Mouse (Mus musculus) erythroid progenitor cell, adult 5-6 weeks (primary cell): ENCODE measurements at regions not wholly inside any gene's neighbourhood (a gene's known extent, or its start where the extent isn't known, plus 50 kb on each side); places are given as distances from the start of the nearest gene placed in this dataset.

Experiments
- ATAC-seq: replicated peaks from 2 replicates; pipeline ENCODE4 v1.8.0; 2016; ENCODE audit warnings: moderate number of reproducible peaks, mild to moderate bottlenecking, moderate TSS enrichment, inconsistent platforms; ENCODE audit not compliant: poor library complexity, low FRiP score, severe bottlenecking

DNA sequence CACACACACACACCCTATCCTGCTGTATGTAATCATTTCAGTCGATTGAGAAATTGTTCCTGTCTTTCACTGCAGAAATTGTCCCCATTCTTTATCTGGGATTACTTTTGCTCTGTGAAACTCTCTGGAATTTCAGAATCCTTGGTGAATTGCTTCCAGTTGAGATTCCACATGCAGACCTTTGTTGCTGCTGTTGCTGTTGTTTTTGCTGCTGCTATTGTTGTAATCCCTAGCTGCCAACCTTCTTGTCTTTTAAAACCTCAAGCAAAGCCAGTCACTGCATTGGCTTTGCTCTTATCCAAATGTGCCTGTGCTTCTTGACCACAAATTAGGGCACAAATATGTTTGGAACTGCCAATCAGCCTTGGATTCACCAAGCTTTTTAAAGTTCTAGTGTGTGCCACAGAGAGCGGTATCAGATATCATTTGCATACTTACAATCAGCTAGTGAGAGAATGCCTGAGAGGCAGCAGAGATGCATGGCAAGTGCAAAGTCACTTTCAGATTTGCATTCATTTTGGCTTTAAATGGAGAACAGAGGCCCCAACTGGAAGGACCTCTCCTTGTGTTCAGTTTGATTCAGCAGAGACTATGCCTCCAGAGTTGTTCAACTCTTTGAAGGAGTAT, 1187.0 kb upstream of the Map3k7 start:
- ATAC-seq: no peak

DNA sequence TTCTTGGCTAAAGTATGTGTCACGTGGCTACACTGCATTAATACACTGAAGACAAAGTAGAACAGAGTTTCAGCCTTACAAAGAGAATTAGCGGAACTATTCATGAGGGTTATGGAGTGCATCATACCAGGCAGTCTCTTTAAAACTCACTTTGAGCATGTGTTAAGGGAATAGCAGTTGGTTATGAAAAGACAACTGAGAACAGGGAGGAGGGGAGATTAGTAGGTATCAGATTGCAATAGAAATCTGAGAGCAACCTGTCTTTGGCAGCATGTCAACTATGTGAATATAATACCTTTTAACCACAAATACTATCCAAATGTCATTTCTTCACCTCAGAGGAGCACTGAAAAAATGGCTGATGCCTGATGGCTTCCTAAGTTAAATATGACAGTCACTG, 1182.2 kb upstream of the Map3k7 start:
- no peak for ATAC-seq

DNA sequence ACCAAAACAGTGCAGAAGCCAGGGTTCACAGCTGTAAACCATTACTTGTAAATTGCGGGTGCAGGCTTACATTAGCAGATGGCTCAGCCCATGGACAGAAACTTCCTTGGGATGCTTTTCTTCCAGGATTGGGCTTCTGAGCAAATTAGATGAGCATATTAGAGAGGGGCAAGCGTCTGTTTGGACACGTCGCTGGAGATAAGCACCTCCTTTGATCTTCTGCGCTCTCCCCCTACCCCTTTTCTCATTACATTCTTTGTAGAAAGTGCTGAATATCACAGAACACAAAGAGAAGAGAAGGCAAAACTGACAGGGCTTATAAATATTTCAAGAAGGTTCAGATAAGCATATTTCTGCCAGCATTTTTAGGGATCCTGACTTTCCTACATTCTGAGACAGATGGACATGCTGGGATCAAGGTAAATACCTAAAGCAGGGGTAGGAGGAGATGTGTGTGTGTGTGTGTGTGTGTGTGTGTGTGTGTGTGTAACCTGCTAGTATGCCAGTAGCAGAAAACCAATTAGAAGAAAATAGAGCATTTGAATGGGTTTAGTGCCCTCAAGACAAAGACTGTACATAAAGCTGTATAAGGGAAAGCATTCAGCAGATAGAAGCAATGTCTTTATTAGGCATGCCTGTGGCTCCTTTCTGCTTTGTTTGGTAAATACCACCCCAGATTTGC, 1173.8 kb upstream of the Map3k7 start:
- no peak for ATAC-seq

DNA sequence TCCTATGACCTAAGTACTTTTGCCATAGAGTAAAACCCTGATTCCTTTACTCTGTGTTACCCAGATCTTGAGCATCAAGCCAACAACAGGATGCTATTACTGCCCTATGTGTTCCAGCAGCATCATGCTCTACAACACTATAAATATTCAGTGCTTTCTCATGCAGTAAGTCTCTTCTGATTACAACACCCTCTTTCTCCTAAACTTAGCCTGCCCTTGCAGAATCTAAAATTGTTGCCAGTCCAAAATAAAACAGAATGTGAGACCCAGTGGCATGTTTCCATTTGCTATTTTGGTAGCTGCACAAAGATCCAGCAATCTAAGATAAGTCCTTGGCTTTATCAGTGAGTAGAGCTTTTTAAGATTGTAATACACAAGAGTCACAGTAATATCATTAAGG, 1154.1 kb upstream of the Map3k7 start:
- no peak for ATAC-seq

DNA sequence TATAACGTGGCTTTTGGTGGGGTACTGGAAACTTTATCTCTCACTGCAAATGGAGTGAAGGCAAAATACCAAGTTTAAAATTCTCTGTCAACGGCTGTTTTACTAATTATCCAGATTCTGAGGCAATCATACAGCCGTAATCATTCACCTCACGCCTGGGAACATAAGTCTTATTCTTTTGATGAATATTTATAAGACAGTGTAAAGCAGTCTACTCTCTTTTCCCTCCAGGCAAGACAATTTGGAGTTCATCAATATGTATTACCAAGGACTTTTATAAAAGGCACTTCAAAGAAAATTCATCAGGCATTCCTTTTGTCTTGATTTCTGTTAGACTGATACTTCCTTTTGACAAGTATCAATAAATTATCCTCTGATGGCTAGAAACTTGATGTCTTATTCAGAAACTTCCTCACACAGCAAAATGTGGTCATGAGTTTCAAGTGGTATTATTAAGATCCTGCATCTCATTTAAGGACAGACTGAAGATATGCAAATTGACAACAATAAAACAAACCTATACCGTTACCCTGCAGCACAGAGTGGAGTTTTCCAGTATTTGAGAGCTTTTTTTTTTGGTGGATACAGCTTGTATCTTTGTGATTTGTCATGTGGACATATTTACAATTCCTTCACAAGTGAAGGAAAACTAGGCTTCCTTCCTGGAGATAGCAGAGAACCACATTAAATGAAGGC, 1108.4 kb upstream of the Map3k7 start:
- ATAC-seq: no peak

DNA sequence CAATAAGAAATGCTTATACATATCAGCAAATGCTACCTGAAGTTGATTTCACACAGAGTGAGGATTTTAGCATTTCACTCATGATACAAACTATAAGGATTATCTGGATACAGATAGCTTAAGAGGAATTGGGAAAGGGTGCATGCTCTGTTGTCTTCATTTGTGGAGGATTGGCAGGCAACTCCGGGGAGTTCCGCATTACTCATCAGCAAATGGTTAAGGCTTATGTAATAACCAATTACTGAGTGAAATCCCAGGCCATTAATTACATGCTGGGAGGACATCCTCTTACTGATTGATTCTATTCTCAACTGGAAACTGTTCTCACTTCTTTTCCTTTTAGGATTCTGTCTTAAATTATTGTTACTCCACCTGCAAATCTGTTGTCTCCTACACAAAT, 1058.9 kb upstream of the Map3k7 start:
- no peak for ATAC-seq

DNA sequence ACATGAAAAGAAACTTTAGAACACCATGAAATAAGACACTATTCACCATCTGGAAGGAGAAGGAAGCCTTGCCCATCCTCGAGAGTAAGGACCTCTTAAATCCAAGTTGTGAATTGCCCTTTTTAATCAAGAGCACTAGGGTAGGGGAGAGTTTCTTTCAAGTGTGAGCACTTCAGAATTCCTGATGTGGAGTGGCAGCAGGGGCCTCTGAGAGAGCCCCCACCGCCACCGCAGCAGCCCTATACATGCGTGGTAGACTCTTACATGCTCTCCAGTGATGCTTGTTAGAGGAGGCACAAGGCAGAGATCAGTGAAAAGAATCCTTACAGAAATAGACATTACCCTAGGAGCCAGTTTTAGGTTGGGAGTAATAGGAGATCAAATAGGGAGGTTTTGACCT, 1041.0 kb upstream of the Map3k7 start:
- ATAC-seq: no peak

DNA sequence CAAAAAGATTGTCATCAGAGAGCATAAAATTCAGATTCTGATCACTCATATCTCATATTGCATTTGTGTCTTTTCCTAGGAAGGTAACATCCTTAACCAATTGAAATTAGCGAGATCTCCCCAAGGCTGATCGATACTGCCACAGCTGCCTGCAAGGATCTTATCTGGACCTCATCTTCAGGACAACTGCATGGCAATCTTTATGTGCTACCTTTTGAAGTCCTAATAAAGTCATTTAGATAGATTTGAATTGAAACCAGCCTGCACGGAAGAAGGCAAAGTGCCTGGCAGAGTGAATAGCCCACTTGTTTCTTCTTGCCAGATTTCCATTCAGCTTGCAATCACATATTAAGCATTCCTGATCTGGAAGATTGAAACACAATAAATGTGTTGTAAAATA, 1031.5 kb upstream of the Map3k7 start:
- ATAC-seq: no peak

DNA sequence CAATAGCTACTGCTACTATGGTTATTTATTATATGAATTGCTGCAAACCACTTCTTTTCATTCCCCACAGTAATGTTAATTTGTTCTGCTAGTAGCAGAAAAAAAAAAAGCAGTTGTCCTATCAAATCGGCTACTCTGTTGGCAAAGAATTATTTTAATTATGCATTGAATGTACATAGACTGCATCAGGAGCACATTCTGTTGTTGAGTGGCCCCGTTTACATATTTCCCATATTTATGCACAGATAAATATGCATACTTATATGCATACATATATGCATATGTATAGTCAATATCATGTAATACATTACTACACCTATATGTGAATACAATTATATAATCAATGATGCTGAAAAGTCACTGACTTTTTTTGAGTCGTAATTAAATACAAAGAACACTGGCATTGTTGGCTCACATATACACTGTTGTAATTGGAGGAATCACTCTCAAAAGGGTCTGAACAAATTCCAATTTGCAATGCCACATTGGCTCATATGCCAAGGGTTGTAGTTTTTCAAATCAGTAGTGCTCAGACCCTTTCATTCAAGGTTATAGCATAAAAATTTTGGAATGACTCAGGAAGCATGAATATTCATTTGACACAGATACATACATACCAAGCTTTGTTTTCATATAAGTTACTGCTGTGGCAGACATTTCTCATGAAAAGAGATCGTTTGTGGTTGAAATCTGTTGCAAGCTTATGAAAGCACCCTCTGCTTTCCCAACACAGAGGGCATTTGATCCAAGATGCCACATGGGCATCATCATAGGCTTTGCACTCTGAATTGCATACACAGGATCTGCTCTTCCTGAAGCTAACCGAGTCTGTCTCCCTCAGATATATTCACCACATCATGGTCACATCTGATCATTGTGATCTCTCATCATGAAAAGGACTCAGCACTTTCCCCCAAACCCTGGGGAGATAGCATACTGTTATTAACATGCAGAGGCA, 1030.6 kb upstream of the Map3k7 start:
- ATAC-seq: no peak

DNA sequence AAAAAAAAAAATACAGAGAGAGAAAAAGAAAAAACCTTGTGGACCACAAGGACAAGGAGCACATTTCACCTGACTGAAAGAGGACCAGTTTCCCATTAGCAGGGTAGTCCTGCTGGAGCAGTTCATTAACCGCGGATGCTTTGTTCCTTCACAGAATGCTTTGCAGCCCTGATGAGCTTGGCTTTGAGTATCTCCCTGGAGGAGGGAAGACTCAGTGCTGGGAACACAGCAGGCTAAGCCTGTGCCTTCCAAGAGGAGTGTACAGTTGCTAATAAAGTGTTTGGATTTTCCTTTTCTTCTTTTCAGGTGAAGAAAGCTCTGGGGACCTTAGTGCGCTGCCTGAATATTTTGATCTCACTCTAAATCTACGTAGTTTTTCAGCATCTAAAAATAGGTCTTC, 980.3 kb upstream of the Map3k7 start:
- no peak for ATAC-seq

DNA sequence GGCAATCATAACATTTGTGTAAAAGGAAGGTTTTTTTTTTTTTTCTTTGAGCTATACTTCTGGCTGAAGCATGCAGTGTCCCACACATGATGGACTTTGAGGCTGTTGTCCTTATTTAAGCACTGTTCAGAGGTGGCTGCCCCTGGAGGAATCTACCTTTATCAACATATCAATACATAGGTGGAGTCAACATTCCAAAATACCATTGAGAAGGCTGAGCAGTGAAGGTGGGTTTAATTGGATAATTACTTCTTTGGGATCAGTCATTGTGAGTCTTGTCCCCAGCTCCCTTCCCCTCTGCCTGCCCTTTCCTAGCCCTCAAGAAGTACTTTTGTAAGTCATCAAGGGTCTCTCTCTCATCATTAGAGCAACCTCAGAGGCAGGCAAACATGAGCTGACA, 951.9 kb upstream of the Map3k7 start:
- no peak for ATAC-seq

DNA sequence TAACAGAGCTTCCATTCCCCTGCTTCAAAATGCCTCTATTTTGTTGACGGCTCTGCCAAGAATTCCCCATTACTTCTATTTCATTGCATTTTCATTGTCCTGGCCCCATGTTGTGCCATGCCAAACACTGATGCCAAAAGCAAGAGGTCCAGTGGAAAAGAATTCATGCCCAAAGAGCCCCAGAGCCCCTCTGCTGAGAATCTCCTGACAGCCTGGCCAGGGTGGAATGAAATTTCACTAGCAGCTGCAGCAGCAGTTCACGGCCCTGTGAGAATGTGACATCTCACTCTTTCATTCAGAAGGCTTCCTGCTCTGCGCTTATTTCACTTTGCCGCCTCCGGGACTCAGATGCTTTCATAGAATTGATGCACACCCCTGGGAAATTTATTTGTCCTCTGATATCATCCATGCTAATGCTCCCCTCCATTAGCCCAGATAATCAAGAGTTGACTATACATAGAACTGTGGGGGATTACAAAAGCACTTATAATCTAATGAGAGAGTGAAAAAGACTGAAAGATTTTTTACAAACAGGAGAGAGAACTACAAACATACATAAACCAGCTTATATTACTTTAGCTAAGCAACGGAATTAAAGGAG, 911.7 kb upstream of the Map3k7 start:
- ATAC-seq: no peak

DNA sequence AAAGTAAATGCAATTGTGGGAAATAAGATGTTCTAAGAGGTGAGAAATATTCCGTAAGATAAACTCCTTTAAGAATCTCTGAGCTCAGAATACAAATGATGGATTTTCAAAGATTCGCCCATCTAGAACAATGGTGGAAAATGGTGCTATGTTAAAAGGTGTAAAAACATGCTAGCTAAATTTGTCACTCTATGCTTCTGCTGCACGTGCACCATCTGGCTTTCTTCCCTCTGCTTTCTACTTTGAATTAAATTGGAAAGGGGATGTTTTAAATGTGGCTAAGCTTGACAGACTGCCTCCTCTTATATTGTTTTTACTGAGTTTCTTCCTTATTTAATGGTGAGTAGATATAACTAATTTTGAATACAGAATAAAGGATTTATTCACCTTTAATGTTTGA, 887.7 kb upstream of the Map3k7 start:
- no peak for ATAC-seq

DNA sequence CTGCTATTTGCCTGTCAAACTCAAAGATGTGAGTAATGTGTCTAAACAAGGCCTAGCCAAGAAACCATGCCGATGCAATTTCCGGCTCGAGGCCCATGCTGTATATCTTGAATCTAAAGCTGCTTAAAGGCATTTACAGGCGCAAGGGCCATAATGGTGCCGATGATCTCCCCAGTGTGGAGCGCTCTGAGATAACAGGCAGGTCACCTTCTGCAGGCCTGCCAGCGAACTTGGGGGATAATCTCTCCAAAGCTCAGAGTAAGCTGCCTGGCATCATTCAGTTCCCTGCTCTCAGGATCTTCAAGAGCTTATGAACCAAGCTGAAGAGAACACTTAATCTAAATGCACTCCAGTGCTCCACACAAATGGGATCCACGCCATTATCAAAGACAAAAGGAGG, 842.3 kb upstream of the Map3k7 start:
- no peak for ATAC-seq

DNA sequence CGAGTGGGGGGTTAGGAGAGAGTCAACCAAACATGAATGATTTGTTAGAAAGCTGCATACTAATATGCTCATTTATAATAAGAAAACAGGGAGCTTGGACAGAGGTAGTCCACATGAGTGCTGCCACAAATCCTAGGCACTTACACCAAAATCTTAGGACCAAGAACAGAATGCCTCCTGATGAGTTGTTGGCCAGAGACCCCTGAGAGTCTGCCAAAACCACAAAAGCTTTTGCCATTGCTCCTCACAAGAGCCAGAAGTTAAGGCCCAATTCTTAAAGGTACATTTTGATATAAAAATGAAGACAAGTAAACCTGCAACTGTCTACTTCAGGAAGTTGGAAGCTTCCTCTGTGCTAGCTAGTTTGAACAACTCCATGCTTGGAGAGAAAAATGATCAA, 820.7 kb upstream of the Map3k7 start:
- ATAC-seq: no peak

DNA sequence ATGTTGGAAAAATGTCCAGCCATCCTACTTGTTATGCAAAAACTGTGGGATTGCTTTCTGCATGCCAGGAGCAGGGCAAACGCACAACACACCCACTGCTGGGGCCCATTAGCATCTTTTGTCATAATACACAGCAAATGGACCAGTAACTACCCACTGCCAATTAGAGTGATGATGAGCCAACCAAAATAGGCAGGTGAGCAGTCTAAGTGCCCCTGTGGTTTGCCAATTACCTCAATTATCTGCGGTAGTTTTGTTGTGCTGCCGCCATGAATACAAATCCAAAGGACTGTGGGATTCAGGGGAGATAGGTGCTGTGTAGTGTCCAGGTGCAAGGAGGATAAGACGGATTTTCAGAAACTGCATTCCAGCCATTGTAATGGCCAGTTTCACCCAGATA, 796.5 kb upstream of the Map3k7 start:
- ATAC-seq: no peak

DNA sequence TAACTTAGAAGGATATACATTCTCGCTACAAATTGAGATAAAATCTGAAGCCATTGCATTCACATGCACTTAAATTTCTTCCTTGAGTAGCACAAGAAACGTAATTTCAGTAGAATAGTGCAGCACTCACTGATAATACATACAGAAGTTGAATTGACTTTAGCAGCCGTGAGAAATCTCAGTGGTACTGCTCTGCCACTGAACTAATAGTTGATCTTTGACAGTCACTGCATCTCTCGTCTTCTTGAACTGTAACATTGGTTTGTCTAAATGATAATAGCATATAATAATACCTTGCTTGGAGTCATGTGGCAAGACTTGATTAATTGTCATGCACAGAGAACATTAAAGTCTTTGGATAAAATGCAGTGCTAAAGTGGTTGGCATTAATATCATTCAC, 795.5 kb upstream of the Map3k7 start:
- no peak for ATAC-seq

DNA sequence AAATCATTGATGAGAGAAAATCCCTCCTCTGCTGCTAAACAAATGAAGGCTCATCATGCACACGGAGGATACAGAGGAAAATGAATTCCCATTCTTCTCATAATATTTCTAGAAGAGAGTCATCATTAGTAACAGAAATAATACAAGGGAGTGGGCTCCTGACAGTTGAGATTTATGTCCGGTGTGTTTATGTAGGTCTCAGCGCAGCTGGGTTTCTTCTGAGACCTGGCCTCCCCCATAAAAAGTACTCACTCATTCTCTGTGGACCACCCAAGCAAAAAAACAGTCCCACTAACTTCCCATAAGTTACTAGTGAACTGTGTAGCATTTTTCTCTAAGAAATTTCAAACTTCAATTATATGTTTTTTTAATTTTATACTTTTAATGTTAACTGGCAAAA, 792.7 kb upstream of the Map3k7 start:
- ATAC-seq: no peak

DNA sequence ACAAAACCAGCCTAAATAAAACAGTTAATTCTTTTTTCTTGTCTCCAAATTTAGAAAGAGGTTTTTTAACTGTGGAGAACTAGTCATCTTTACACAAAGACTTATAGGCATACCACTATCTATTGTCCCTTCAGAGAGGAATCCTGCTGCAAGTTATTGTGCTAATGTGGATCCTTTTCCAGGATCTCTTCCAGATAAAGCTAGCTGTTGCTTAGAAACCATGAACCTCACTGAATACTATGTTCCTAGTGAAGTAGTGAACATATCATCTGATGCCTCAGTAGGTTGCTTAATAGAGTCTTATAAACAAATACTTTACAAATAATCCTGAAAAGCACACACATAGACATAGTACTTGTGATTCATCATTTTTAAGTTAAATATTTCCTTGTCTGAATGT, 766.0 kb upstream of the Map3k7 start:
- ATAC-seq: no peak

DNA sequence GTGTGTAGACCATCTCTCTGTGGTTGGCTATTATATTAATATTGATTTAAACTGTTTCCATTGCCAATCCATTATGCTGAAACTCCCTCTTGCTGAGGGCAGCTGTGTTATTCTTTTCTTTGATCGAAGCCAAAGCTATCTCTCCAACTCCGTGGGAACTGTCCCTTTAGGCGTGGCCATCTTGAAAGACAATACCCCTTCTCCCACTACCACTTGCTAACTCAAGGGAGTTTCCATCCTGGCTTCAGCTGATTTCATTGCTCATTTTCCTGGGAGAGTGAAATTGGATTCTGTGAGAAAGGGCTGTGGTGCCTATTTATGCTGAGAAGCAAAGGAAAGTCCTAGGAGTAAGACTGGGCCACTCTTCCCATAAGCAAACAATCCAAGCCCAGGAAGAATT, 760.6 kb upstream of the Map3k7 start:
- ATAC-seq: no peak
